Mouse (Mus musculus) MEL (cell line): Measurements from ENCODE around the gene Rspry1.
A peak's percentile ranks its signal among the peaks of the same experiment; 100 is the strongest.

Experiments used
- CHD1 ChIP-seq: IDR thresholded peaks from 2 replicates; pipeline ENCODE4 v1.6.1; 2012; ENCODE audit warnings: low read depth, mild to moderate bottlenecking, inconsistent platforms, low read length, improper control_type of control experiment
- CHD2 ChIP-seq: IDR thresholded peaks from 2 replicates; pipeline ENCODE4 v1.6.1; 2011; ENCODE audit warnings: low read length, improper control_type of control experiment
- CTCF ChIP-seq, 3 experiments: IDR thresholded peaks in 2 of 3; conservative IDR thresholded peaks in 1 of 3; 2 replicates each; pipeline ENCODE4 v1.5.1; 2011 to 2012; ENCODE audit warnings: low read length in 3 of 3, low read depth in 2 of 3, mild to moderate bottlenecking in 2 of 3, improper control_type of control experiment in 1 of 3, inconsistent platforms in 1 of 3, mixed read lengths in 1 of 3, moderate library complexity in 1 of 3; ENCODE audit not compliant: control insufficient read depth in 1 of 3, insufficient read depth in 1 of 3, poor library complexity in 1 of 3, severe bottlenecking in 1 of 3
- E2F4 ChIP-seq: IDR thresholded peaks from 2 replicates; pipeline ENCODE4 v1.6.1; 2011; ENCODE audit warnings: low read depth, low read length, improper control_type of control experiment, borderline replicate concordance
- EP300 ChIP-seq, 2 experiments: IDR thresholded peaks; 2 replicates each; pipeline ENCODE4 v1.6.1; 2011; ENCODE audit warnings: improper control_type of control experiment in 2 of 2, low read length in 2 of 2, low read depth in 1 of 2, mild to moderate bottlenecking in 1 of 2
- ETS1 ChIP-seq: IDR thresholded peaks from 2 replicates; pipeline ENCODE4 v1.6.1; 2012; ENCODE audit warnings: low read depth, mild to moderate bottlenecking, inconsistent platforms, low read length, improper control_type of control experiment, moderate library complexity
- MAX ChIP-seq: IDR thresholded peaks from 2 replicates; pipeline ENCODE4 v1.6.1; 2011; ENCODE audit warnings: low read length, improper control_type of control experiment
- NELFE ChIP-seq: IDR thresholded peaks from 2 replicates; pipeline ENCODE4 v1.6.1; 2011; ENCODE audit warnings: low read depth, low read length, improper control_type of control experiment
- POLR2A ChIP-seq, 2 experiments: IDR thresholded peaks; 2 replicates each; pipeline ENCODE4 v1.6.1; 2011 to 2012; ENCODE audit warnings: low read length in 2 of 2, mild to moderate bottlenecking in 2 of 2, control low read depth in 1 of 2, improper control_type of control experiment in 1 of 2, low read depth in 1 of 2, moderate library complexity in 1 of 2; ENCODE audit not compliant: control insufficient read depth in 1 of 2, insufficient read depth in 1 of 2, poor library complexity in 1 of 2
- SMC3 ChIP-seq: IDR thresholded peaks from 2 replicates; pipeline ENCODE4 v1.6.1; 2011; ENCODE audit warnings: low read depth, low read length, improper control_type of control experiment
- UBTF ChIP-seq: IDR thresholded peaks from 2 replicates; pipeline ENCODE4 v1.6.1; 2012; ENCODE audit warnings: low read depth, mild to moderate bottlenecking, inconsistent platforms, low read length, improper control_type of control experiment, moderate library complexity, borderline replicate concordance; ENCODE audit not compliant: insufficient read depth
- USF1 ChIP-seq: IDR thresholded peaks from 2 replicates; pipeline ENCODE4 v1.6.1; 2014; ENCODE audit warnings: low read depth, mild to moderate bottlenecking, inconsistent platforms, low read length, improper control_type of control experiment, moderate library complexity

DNA sequence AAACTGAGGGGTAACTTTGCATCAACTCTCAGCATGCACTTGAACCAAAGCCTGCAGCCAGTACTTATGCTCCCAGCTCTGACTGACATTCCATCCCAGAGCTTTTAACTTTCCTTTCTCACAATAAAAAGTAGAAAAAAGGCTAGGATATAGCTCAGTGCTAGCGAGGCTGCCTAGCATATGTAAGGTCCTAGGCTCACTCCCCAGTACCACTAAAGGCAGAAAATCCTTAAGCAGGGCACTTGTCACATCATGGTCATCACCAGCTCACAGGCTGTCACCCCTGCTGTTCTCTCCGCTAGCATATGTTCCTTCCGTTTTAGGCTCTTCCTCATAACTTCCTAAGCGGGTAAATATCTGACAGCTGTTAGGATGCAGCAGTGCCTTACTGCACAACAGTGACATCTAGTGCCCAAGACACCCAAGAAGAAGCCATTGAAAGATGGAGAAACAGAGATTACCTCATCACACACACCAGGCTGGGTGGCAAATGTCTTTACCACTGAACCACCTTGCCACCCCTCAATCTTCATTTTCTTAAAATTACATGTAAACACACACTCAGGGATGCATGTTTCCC is 17.4 kb upstream of the Rspry1 start:
- TF ChIP-seq ETS1 (0 out of 2 replicates have a peak, but pooled peaks have one; percentile 12), UBTF (no peak), CTCF (IDR thresholded peaks at IDR 0.05 in 2 of 3, conservative IDR thresholded peaks at IDR 0.05 in 1 of 3; ENCODE audit: control insufficient read depth in 1 of 3, insufficient read depth in 1 of 3, low read depth in 2 of 3, low read length in 3 of 3, poor library complexity in 1 of 3, severe bottlenecking in 1 of 3) (peak; percentile 30 to 73 (median 59); a peak in 5 of 6 replicates), SMC3 (peak; percentile 75), NELFE (no peak), CHD1 (no peak), MAX (no peak), POLR2A (IDR thresholded peaks at IDR 0.05; ENCODE audit: control insufficient read depth in 1 of 2, insufficient read depth in 1 of 2, low read depth in 1 of 2, low read length in 2 of 2, poor library complexity in 1 of 2) (no peak), USF1 (no peak), E2F4 (no peak), EP300 (IDR thresholded peaks at IDR 0.05; ENCODE audit: low read depth in 1 of 2, low read length in 2 of 2) (no peak), CHD2 (no peak)
